Mouse (Mus musculus) adrenal gland, adult 18-20 months (tissue): ENCODE measurements around the gene Cenpf. TPM values are rescaled to one million over a fixed set of nuclear protein-coding genes. Genes with fewer than 3 reads are reported as not detected.

Experiments
- DNase-seq, 2 experiments: peaks; one replicate each; pipeline ENCODE4 v3.0.0; 2021 to 2022; ENCODE audit warnings: low spot score in 2 of 2
- total RNA-seq, 2 experiments: library from RNA; stranded (reverse); gene quantifications; 1 replicate in 1 of 2; 2 replicates in 1 of 2; pipeline ENCODE4 v1.2.3; 2021

Gene Cenpf
- total RNA-seq, 2 experiments from 2014 or later: 0.86 to 1.4 TPM

GRCm38 (mm10) chr1:189633791-189634190 is 54.1 kb downstream of the Cenpf start:
- DNase-seq: no peak

GRCm38 (mm10) chr1:189631906-189632675 is 55.8 kb downstream of the Cenpf start:
- DNase-seq: no peak

DNA sequence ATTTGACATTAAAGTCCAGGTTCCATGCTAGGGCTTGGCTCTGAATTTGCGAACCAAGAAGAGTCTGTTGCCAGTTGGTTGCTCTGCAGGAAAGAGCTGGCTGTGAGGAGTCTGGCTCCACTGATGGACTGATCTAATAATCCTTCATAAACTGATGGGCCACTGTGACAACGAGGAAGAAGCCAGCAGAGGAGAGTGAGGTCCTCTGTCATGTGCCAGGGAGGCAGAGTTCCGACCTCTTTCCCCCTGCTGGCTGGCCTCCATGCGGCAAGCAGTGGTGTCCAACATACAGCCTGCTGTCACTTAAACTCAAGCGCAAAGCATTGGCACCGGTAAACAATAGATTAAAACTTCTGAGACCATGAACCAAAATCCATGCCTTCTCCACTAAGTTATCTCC is 57.9 kb downstream of the Cenpf start:
- DNase-seq: no peak

- peak; percentile 61 to 67 for DNase-seq
These were observed 59.7 kb downstream of the Cenpf start for GRCm38 (mm10) chr1:189627976-189628768.

DNA sequence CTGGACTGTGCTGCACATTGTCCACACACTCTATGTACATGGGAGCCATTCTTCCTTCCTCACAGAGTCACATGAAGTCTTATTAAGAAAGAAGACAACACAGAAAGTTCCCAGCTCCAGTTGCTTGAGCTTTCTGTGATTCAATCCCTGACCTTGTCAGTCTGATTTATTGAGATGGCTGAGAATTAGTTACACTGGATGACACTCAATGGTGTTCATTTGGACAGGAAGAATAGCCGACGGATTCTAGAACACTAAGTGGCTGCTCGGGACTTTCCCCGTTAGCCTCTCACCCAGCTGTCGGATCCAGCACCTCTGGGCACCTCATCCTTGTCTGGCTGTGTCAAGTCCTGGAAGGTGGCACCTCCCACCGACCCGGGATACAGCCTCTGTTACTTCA is 63.1 kb downstream of the Cenpf start:
- DNase-seq: no peak

GRCm38 (mm10) chr1:189618970-189619740 is 68.7 kb downstream of the Cenpf start:
- no peak for DNase-seq

DNA sequence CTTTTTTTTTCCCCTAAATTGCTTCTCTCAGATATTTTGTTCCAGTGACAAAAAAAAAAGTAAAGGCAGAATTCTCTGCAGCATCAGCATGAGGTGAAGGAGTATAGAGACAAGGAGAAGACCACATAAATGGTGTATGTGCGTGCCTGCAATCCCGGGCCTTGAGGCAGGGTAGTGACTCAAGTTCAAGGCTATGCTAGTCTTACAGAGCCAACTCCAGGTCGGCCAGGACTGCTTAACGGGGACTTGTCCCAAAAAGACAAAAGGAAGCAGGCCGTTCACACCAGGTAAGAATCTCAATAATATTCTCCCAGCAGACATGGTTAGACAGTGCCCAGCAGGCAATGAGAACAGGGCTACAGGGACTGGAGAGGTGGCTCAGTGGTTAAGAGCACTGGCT is 70.5 kb downstream of the Cenpf start:
- peak in 1 of 2 experiments; percentile 8 for DNase-seq

- peak; percentile 10 to 28 for DNase-seq
These were observed 72.6 kb downstream of the Cenpf start for GRCm38 (mm10) chr1:189615246-189615645.

- no peak for DNase-seq
These were observed 74.8 kb downstream of the Cenpf start for GRCm38 (mm10) chr1:189613076-189613475.

DNA sequence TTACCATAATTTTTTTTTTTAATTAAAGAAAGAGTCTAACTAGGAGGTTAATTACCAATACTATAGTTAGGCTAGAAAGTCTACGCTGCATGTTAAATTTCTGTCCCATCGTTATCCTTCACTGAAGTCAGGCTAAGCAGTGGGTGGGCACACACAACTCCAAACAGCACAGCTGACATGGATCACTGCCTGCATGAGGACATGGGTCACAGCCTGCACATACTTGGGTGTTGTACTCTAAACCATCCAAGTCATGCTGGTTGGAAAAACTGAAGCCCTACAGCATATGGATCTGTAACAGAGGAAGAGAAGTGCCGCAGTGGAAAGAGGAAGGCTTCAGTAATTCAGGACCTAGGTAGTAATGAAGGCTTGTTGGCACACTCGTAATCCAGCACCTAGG is 76.1 kb downstream of the Cenpf start:
- no peak for DNase-seq

- DNase-seq: no peak
These were observed 79.2 kb downstream of the Cenpf start for GRCm38 (mm10) chr1:189608640-189609039.

DNA sequence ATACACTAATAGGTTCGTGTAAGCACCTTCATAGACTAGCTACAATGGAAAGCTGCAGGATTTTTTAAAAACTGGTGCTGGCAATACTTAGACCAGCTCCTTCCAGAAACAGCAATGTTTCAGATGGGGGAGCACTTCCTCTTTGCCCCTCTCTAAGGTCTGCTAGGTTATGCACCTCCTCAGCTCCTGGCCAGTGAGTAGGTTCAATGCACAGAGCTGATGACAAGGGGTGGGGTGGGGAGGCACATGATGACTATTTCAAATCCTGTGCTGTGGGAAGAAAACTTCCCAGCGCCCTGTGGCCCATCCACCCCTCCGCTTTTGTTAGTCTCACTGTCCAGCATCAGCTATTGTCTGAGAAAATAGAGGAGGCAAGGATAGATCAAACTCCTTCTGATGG is 79.8 kb downstream of the Cenpf start:
- no peak for DNase-seq

GRCm38 (mm10) chr1:189605598-189606126 is 82.2 kb downstream of the Cenpf start:
- no peak for DNase-seq

- DNase-seq: no peak
These were observed 90.8 kb downstream of the Cenpf start for GRCm38 (mm10) chr1:189597096-189597495.

Other genes with a start within 250 kb of the Cenpf start
- gene Ptpn14, start 40.2 kb upstream of the Cenpf start, total RNA-seq: 10 to 100 TPM; 13.5 to 19.8 TPM
- gene Smyd2, start 234.3 kb upstream of the Cenpf start, total RNA-seq: 10 to 100 TPM; 64.6 to 80.0 TPM